In genomic region chr6:83598646-83599045, GRCm38 (mm10) we compare ENCODE assay signal across 7 mouse cellular contexts. TPM values are rescaled to one million over a fixed set of nuclear protein-coding genes. Genes with fewer than 3 reads are reported as not detected.
DNase-seq lines count a peak whose midpoint lies in the region; ATAC-seq and TF ChIP-seq lines count a peak whose summit lies in the region.

No protein-coding gene starts in this region.

- H3K36me3 ChIP-seq in E14TG2a.4 (ENCODE audit: insufficient read depth, low read length): no peaks in the 10 kb centered on the region
- H3K36me3 ChIP-seq in embryonic facial prominence, embryonic 10.5 days (replicated peaks): no peaks in the 10 kb centered on the region
- H3K36me3 ChIP-seq in heart, embryonic 12.5 days: no peaks in the 10 kb centered on the region
- H3K36me3 ChIP-seq in kidney, embryonic 15.5 days: no peaks in the 10 kb centered on the region
- no peaks in the 10 kb centered on the region for H3K36me3 ChIP-seq in lung, embryonic 16.5 days (ENCODE audit: control insufficient read depth, insufficient read depth, low read length)

- TF ChIP-seq CTCF in E14TG2a.4 (conservative IDR thresholded peaks at IDR 0.05; ENCODE audit: low read length): peak; percentile 65

- H3K27ac ChIP-seq in embryonic facial prominence, embryonic 10.5 days (replicated peaks): peak overlapping the region; percentile 52; the same call in 1 of the 2 replicates
- H3K27ac ChIP-seq in heart, embryonic 12.5 days (ENCODE audit: poor library complexity, severe bottlenecking): no peak overlapping the region
- H3K27ac ChIP-seq in kidney, embryonic 15.5 days: no peak overlapping the region
- no peak overlapping the region for H3K27ac ChIP-seq in lung, embryonic 16.5 days (ENCODE audit: low read length)

- 0 out of 2 replicates have a peak overlapping the region, but pooled peaks have one; percentile 31 for H3K9ac ChIP-seq in heart, embryonic 12.5 days
- no peak overlapping the region for H3K9ac ChIP-seq in kidney, embryonic 15.5 days
- H3K9ac ChIP-seq in lung, embryonic 16.5 days (ENCODE audit: low read length): no peak overlapping the region

- peak overlapping the region; percentile 77 for H3K4me3 ChIP-seq in E14TG2a.4 (replicated peaks; ENCODE audit: low read length)
- peak overlapping the region; percentile 55 for H3K4me3 ChIP-seq in embryonic facial prominence, embryonic 10.5 days
- H3K4me3 ChIP-seq in heart, embryonic 12.5 days: peak overlapping the region; percentile 40
- H3K4me3 ChIP-seq in kidney, embryonic 15.5 days (replicated peaks): peak overlapping the region; percentile 30
- peak overlapping the region; percentile 38 for H3K4me3 ChIP-seq in lung, embryonic 16.5 days (ENCODE audit: low read length)

- WGBS in embryonic facial prominence, embryonic 10.5 days: 6% methylated on average over 9 of the region's 9 CpGs
- WGBS in heart, embryonic 12.5 days: 8% methylated on average over 9 of the region's 9 CpGs
- WGBS in kidney, embryonic 15.5 days: 12% methylated on average over 9 of the region's 9 CpGs
- WGBS in lung, embryonic 16.5 days: 9% methylated on average over 9 of the region's 9 CpGs

- H3K4me1 ChIP-seq in E14TG2a.4 (replicated peaks; ENCODE audit: low read depth, low read length): peaks cover 11% of the 10 kb centered on the region; the same call in 1 of the 2 replicates
- H3K4me1 ChIP-seq in embryonic facial prominence, embryonic 10.5 days: peaks cover 5% of the 10 kb centered on the region; the same call in 1 of the 2 replicates
- H3K4me1 ChIP-seq in heart, embryonic 12.5 days (replicated peaks): peaks cover 23% of the 10 kb centered on the region
- no peaks in the 10 kb centered on the region for H3K4me1 ChIP-seq in kidney, embryonic 15.5 days
- no peaks in the 10 kb centered on the region; the same call in 1 of the 2 replicates for H3K4me1 ChIP-seq in lung, embryonic 16.5 days (replicated peaks; ENCODE audit: control insufficient read depth, insufficient read depth, low read length)

- no peak for ATAC-seq in heart, embryonic 12.5 days (ENCODE audit: insufficient number of reproducible peaks, low FRiP score)
- no peak for ATAC-seq in kidney, embryonic 15.5 days (replicated peaks; ENCODE audit: low FRiP score)
- no peak for ATAC-seq in lung, embryonic 16.5 days (ENCODE audit: low read depth)

- H3K4me2 ChIP-seq in heart, embryonic 12.5 days: peak overlapping the region; percentile 69
- peak overlapping the region; percentile 60 for H3K4me2 ChIP-seq in kidney, embryonic 15.5 days
- peak overlapping the region; percentile 57 for H3K4me2 ChIP-seq in lung, embryonic 16.5 days (ENCODE audit: low read depth, low read length)

- no peaks in the 10 kb centered on the region for H3K9me3 ChIP-seq in E14TG2a.4 (ENCODE audit: low read length)
- H3K9me3 ChIP-seq in embryonic facial prominence, embryonic 10.5 days: no peaks in the 10 kb centered on the region
- H3K9me3 ChIP-seq in heart, embryonic 12.5 days (replicated peaks): no peaks in the 10 kb centered on the region
- H3K9me3 ChIP-seq in kidney, embryonic 15.5 days (replicated peaks): no peaks in the 10 kb centered on the region
- no peaks in the 10 kb centered on the region for H3K9me3 ChIP-seq in lung, embryonic 16.5 days (ENCODE audit: control insufficient read depth, low read length)

- peaks cover 13% of the 10 kb centered on the region for H3K27me3 ChIP-seq in E14TG2a.4 (ENCODE audit: insufficient read depth, low read length)
- peaks cover 9% of the 10 kb centered on the region; the same call in 1 of the 2 replicates for H3K27me3 ChIP-seq in embryonic facial prominence, embryonic 10.5 days (replicated peaks; ENCODE audit: low read depth, poor library complexity, severe bottlenecking)
- H3K27me3 ChIP-seq in heart, embryonic 12.5 days (replicated peaks): no peaks in the 10 kb centered on the region
- H3K27me3 ChIP-seq in kidney, embryonic 15.5 days: peaks cover 10% of the 10 kb centered on the region; the same call in 1 of the 2 replicates
- H3K27me3 ChIP-seq in lung, embryonic 16.5 days (ENCODE audit: control insufficient read depth, insufficient read depth, low read depth, low read length): no peaks in the 10 kb centered on the region

- peak; percentile 49 for DNase-seq in T-cell, adult 2 months (ENCODE audit: low spot score)
- peak; percentile 65 for DNase-seq in embryonic facial prominence, embryonic 10.5 days (ENCODE audit: low spot score)
- peak; percentile 71 for DNase-seq in retina, postnatal 1 day

RNA-seq across cellular contexts. Expression of gene Stambp, which starts 26.1 kb away (rescaled TPM):
- 14.6 and 16.6 TPM in 2 replicates for polyA plus RNA-seq in embryonic facial prominence, embryonic 10.5 days (2016; fragmentation: Nextera tagmentation; extraction: Ambion mirVana)
- polyA plus RNA-seq in heart, embryonic 12.5 days (2016; fragmentation: Nextera tagmentation; extraction: Ambion mirVana): 24.4 and 25.8 TPM in 2 replicates
- polyA plus RNA-seq in kidney, embryonic 15.5 days (2015; fragmentation: Nextera tagmentation; extraction: Ambion mirVana): 22.0 and 25.1 TPM in 2 replicates
- polyA plus RNA-seq in lung, embryonic 16.5 days (2015; fragmentation: Nextera tagmentation; extraction: Ambion mirVana): 25.8 and 28.0 TPM in 2 replicates

RNA-seq across cellular contexts. Expression of gene Clec4f, which starts 57.3 kb away (rescaled TPM):
- polyA plus RNA-seq in embryonic facial prominence, embryonic 10.5 days (2016; fragmentation: Nextera tagmentation; extraction: Ambion mirVana): not detected in 2 replicates
- 0.33 and 0.40 TPM in 2 replicates for polyA plus RNA-seq in heart, embryonic 12.5 days (2016; fragmentation: Nextera tagmentation; extraction: Ambion mirVana)
- 0.18 TPM in 1 of 2 replicates, not detected in the other for polyA plus RNA-seq in kidney, embryonic 15.5 days (2015; fragmentation: Nextera tagmentation; extraction: Ambion mirVana)
- 0.08 and 0.35 TPM in 2 replicates for polyA plus RNA-seq in lung, embryonic 16.5 days (2015; fragmentation: Nextera tagmentation; extraction: Ambion mirVana)
